Comparison of ENCODE assay signal across 9 mouse cellular contexts in the genomic region with DNA sequence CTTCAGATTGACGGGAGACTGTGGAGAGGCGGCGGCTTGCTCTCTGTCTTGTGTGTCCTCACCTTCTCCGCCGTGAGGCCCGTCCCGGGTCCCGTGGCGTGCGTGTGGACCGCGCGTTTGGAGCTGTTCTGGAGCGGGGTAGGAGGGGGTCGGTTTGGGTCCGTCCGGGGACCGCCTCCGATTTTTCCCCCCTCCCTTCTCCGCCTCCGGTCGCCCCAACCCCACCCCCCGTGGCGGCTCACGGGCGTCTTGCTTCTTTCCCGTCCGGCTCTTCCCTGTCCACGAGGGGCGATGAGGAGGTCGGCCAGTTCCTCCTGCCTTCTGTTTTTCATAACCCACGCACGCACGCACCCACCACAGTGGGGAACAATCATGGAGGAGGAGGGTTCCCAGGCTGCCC. TPM values are rescaled to one million over a fixed set of nuclear protein-coding genes. Genes with fewer than 3 reads are reported as not detected.
DNase-seq lines count a peak whose midpoint lies in the region; ATAC-seq and TF ChIP-seq lines count a peak whose summit lies in the region.
"Had no signal": no experiment of that assay in that cellular context is flagged by ENCODE, and none has a peak within 500 bp of the region (broad histone marks: within the 10 kb centered on the region; RNA-seq: fewer than 3 reads in every experiment).

No protein-coding gene starts in this region.

- H3K9me3 ChIP-seq in lung, embryonic 14.5 days (ENCODE audit: low read depth, low read length) = no peaks in the 10 kb centered on the region
- H3K9me3 ChIP-seq in forebrain, embryonic 16.5 days (ENCODE audit: control insufficient read depth, low read length) = no peaks in the 10 kb centered on the region
- H3K9me3 ChIP-seq in liver, embryonic 13.5 days (replicated peaks) = no peaks in the 10 kb centered on the region
- H3K9me3 ChIP-seq in stomach, embryonic 16.5 days (replicated peaks; ENCODE audit: control insufficient read depth, low read length) = no peaks in the 10 kb centered on the region

- no peak for DNase-seq in lung, embryonic 14.5 days
- DNase-seq in lung, adult 2 months = no peak
- DNase-seq in liver, embryonic 13.5 days = no peak
- no peak for DNase-seq in cerebellum, adult 2 months
- DNase-seq in cerebellum, adult 18-20 months = no peak

- no peaks in the 10 kb centered on the region for H3K36me3 ChIP-seq in lung, embryonic 14.5 days (ENCODE audit: insufficient read depth)
- no peaks in the 10 kb centered on the region for H3K36me3 ChIP-seq in forebrain, embryonic 16.5 days (ENCODE audit: control insufficient read depth, insufficient read depth)
- no peaks in the 10 kb centered on the region for H3K36me3 ChIP-seq in liver, embryonic 13.5 days
- no peaks in the 10 kb centered on the region for H3K36me3 ChIP-seq in stomach, embryonic 16.5 days (ENCODE audit: control insufficient read depth, insufficient read depth, low read length)

- WGBS in lung, embryonic 14.5 days = 19% methylated on average over 34 of the region's 34 CpGs
- 23% methylated on average over 33 of the region's 34 CpGs for whole genome bisulfite sequencing in lung, adult 2 months
- WGBS in forebrain, embryonic 16.5 days = 36% methylated on average over 31 of the region's 34 CpGs
- WGBS in liver, embryonic 13.5 days (ENCODE audit: insufficient replicate concordance) = 36% methylated on average over 34 of the region's 34 CpGs
- WGBS in stomach, embryonic 16.5 days = 26% methylated on average over 34 of the region's 34 CpGs
- 35% methylated on average over 34 of the region's 34 CpGs for WGBS in cerebellum, adult 2 months

- peak overlapping the region; percentile 55 for H3K9ac ChIP-seq in lung, embryonic 14.5 days
- 0 out of 2 replicates have a peak overlapping the region, but pooled peaks have one; percentile 12 for H3K9ac ChIP-seq in forebrain, embryonic 16.5 days (replicated peaks; ENCODE audit: low read depth, low read length)
- H3K9ac ChIP-seq in liver, embryonic 13.5 days = no peak overlapping the region
- H3K9ac ChIP-seq in stomach, embryonic 16.5 days (ENCODE audit: low read length) = peak overlapping the region; percentile 66

- no peak for ATAC-seq in lung, embryonic 14.5 days (ENCODE audit: insufficient read depth)
- no peak for ATAC-seq in forebrain, embryonic 16.5 days
- ATAC-seq in liver, embryonic 13.5 days (ENCODE audit: low read depth) = no peak
- ATAC-seq in stomach, embryonic 16.5 days (ENCODE audit: insufficient read depth, low FRiP score) = no peak
- no peak for ATAC-seq in erythroid progenitor cell, adult 5-6 weeks (replicated peaks; ENCODE audit: low FRiP score, poor library complexity, severe bottlenecking)

- no peak overlapping the region for H3K27ac ChIP-seq in lung, embryonic 14.5 days (ENCODE audit: low read depth)
- no peak overlapping the region for H3K27ac ChIP-seq in forebrain, embryonic 16.5 days (ENCODE audit: low read length)
- H3K27ac ChIP-seq in liver, embryonic 13.5 days = no peak overlapping the region
- no peak overlapping the region for H3K27ac ChIP-seq in stomach, embryonic 16.5 days (ENCODE audit: low read length)
- H3K27ac ChIP-seq in cerebellum, adult 2 months (ENCODE audit: insufficient read depth, low read length) = no peak overlapping the region

- peak overlapping the region; percentile 66 for H3K4me2 ChIP-seq in lung, embryonic 14.5 days
- peak overlapping the region; percentile 40 for H3K4me2 ChIP-seq in forebrain, embryonic 16.5 days (ENCODE audit: low read length)
- H3K4me2 ChIP-seq in liver, embryonic 13.5 days = peak overlapping the region; percentile 53
- peak overlapping the region; percentile 58 for H3K4me2 ChIP-seq in stomach, embryonic 16.5 days (ENCODE audit: low read depth, low read length)

- TF ChIP-seq CTCF in lung, embryonic 14.5 days (IDR thresholded peaks at IDR 0.05; ENCODE audit: low read depth) = 0 out of 2 replicates have a peak, but pooled peaks have one; percentile 2
- TF ChIP-seq CTCF in lung, adult 2 months (IDR thresholded peaks at IDR 0.05; ENCODE audit: insufficient read depth, low read length) = no peak
- TF ChIP-seq CTCF in cerebellum, adult 2 months (IDR thresholded peaks at IDR 0.05; ENCODE audit: borderline replicate concordance, insufficient read depth, low read depth, low read length) = no peak

- peaks cover 6% of the 10 kb centered on the region; the same call in 1 of the 2 replicates for H3K4me1 ChIP-seq in lung, embryonic 14.5 days (ENCODE audit: insufficient read depth)
- H3K4me1 ChIP-seq in lung, adult 2 months (ENCODE audit: control insufficient read depth, insufficient read depth, low read length) = no peaks in the 10 kb centered on the region
- peaks cover 9% of the 10 kb centered on the region for H3K4me1 ChIP-seq in forebrain, embryonic 16.5 days (replicated peaks; ENCODE audit: control insufficient read depth, insufficient read depth, low read length)
- H3K4me1 ChIP-seq in liver, embryonic 13.5 days (replicated peaks) = peaks cover 29% of the 10 kb centered on the region
- H3K4me1 ChIP-seq in stomach, embryonic 16.5 days (ENCODE audit: control insufficient read depth, insufficient read depth, low read length) = peaks cover 11% of the 10 kb centered on the region
- peaks cover 3% of the 10 kb centered on the region; the same call in 1 of the 2 replicates for H3K4me1 ChIP-seq in cerebellum, adult 2 months (ENCODE audit: control insufficient read depth, insufficient read depth, low read length)

- H3K27me3 ChIP-seq in lung, embryonic 14.5 days (ENCODE audit: insufficient read depth, low read length) = no peaks in the 10 kb centered on the region
- no peaks in the 10 kb centered on the region for H3K27me3 ChIP-seq in forebrain, embryonic 16.5 days (replicated peaks; ENCODE audit: control insufficient read depth, insufficient read depth, low read length)
- no peaks in the 10 kb centered on the region for H3K27me3 ChIP-seq in liver, embryonic 13.5 days
- no peaks in the 10 kb centered on the region for H3K27me3 ChIP-seq in stomach, embryonic 16.5 days (ENCODE audit: control insufficient read depth, insufficient read depth, low read length)
- no peaks in the 10 kb centered on the region for H3K27me3 ChIP-seq in cerebellum, adult 2 months (ENCODE audit: control insufficient read depth, insufficient read depth, low read length)

- H3K4me3 ChIP-seq in lung, embryonic 14.5 days (ENCODE audit: low read depth, low read length) = peak overlapping the region; percentile 34
- no peak overlapping the region for H3K4me3 ChIP-seq in lung, adult 2 months (replicated peaks; ENCODE audit: extremely low read depth, low read depth, low read length)
- no peak overlapping the region for H3K4me3 ChIP-seq in forebrain, embryonic 16.5 days (replicated peaks; ENCODE audit: low read length)
- H3K4me3 ChIP-seq in liver, embryonic 13.5 days (replicated peaks) = peak overlapping the region; percentile 22
- H3K4me3 ChIP-seq in stomach, embryonic 16.5 days (replicated peaks; ENCODE audit: low read length) = peak overlapping the region; percentile 36
- H3K4me3 ChIP-seq in cerebellum, adult 2 months (replicated peaks; ENCODE audit: insufficient read depth, low read depth, low read length) = no peak overlapping the region

- no peak for TF ChIP-seq POLR2A in lung, adult 2 months (IDR thresholded peaks at IDR 0.05; ENCODE audit: borderline replicate concordance, extremely low read depth, low read depth, low read length)
- TF ChIP-seq POLR2A in cerebellum, adult 2 months (IDR thresholded peaks at IDR 0.05; ENCODE audit: borderline replicate concordance, insufficient read depth, low read length) = no peak

RNA-seq across cellular contexts. Expression of a gene that starts 4.6 kb away (rescaled TPM):
- polyA plus RNA-seq in lung, embryonic 14.5 days (2014; fragmentation: Nextera tagmentation; extraction: Ambion mirVana) = 191 and 206 TPM in 2 replicates
- 82.4 and 92.0 TPM in 2 replicates for polyA plus RNA-seq in lung, adult 2 months (2012; rRNA removed)
- 200 and 201 TPM in 2 replicates for polyA plus RNA-seq in forebrain, embryonic 16.5 days (2015; fragmentation: Nextera tagmentation; extraction: Ambion mirVana)
- polyA plus RNA-seq in liver, embryonic 13.5 days (2015; fragmentation: Nextera tagmentation; extraction: Ambion mirVana) = 59.3 and 62.7 TPM in 2 replicates
- 190 and 195 TPM in 2 replicates for polyA plus RNA-seq in stomach, embryonic 16.5 days (2015; fragmentation: Nextera tagmentation; extraction: Ambion mirVana)
- polyA plus RNA-seq in cerebellum, adult 2 months (2012; rRNA removed) = 114 and 129 TPM in 2 replicates
- total RNA-seq in erythroid progenitor cell, adult 5-6 weeks (2015; ENCODE audit: low replicate concordance) = 10.8 and 15.9 TPM in 2 replicates
- total RNA-seq in erythroid progenitor cell, adult 5-6 weeks (2017; ENCODE audit: low replicate concordance) = 9.5 and 12.0 TPM in 2 replicates

RNA-seq across cellular contexts. Expression of a gene that starts 32.1 kb away (rescaled TPM):
- 4.0 and 5.5 TPM in 2 replicates for polyA plus RNA-seq in lung, embryonic 14.5 days (2014; fragmentation: Nextera tagmentation; extraction: Ambion mirVana)
- 41.8 and 45.8 TPM in 2 replicates for polyA plus RNA-seq in lung, adult 2 months (2012; rRNA removed)
- 2.9 and 3.3 TPM in 2 replicates for polyA plus RNA-seq in forebrain, embryonic 16.5 days (2015; fragmentation: Nextera tagmentation; extraction: Ambion mirVana)
- polyA plus RNA-seq in liver, embryonic 13.5 days (2015; fragmentation: Nextera tagmentation; extraction: Ambion mirVana) = 28.5 and 32.7 TPM in 2 replicates
- 12.4 and 15.3 TPM in 2 replicates for polyA plus RNA-seq in stomach, embryonic 16.5 days (2015; fragmentation: Nextera tagmentation; extraction: Ambion mirVana)
- 9.0 and 9.7 TPM in 2 replicates for polyA plus RNA-seq in cerebellum, adult 2 months (2012; rRNA removed)
- 34.0 and 39.3 TPM in 2 replicates for total RNA-seq in erythroid progenitor cell, adult 5-6 weeks (2015; ENCODE audit: low replicate concordance)
- total RNA-seq in erythroid progenitor cell, adult 5-6 weeks (2017; ENCODE audit: low replicate concordance) = 65.2 and 96.7 TPM in 2 replicates

RNA-seq across cellular contexts. Expression of a gene that starts 32.6 kb away (rescaled TPM):
- 0.45 TPM in 1 of 2 replicates, not detected in the other for polyA plus RNA-seq in lung, embryonic 14.5 days (2014; fragmentation: Nextera tagmentation; extraction: Ambion mirVana)
- polyA plus RNA-seq in lung, adult 2 months (2012; rRNA removed) = 0.11 and 0.18 TPM in 2 replicates
- polyA plus RNA-seq in forebrain, embryonic 16.5 days (2015; fragmentation: Nextera tagmentation; extraction: Ambion mirVana) = 0.09 TPM in 1 of 2 replicates, not detected in the other
- polyA plus RNA-seq in liver, embryonic 13.5 days (2015; fragmentation: Nextera tagmentation; extraction: Ambion mirVana) = not detected in 2 replicates
- polyA plus RNA-seq in stomach, embryonic 16.5 days (2015; fragmentation: Nextera tagmentation; extraction: Ambion mirVana) = 0.20 and 0.53 TPM in 2 replicates
- 0.05 TPM in 1 of 2 replicates, not detected in the other for polyA plus RNA-seq in cerebellum, adult 2 months (2012; rRNA removed)
- not detected in 2 replicates for total RNA-seq in erythroid progenitor cell, adult 5-6 weeks (2015; ENCODE audit: low replicate concordance)
- not detected in 2 replicates for total RNA-seq in erythroid progenitor cell, adult 5-6 weeks (2017; ENCODE audit: low replicate concordance)
- polyA plus RNA-seq: frontal cortex, adult 2 months had no signal

Comparison
In these comparisons a context has a peak if more than half of its experiments do, and no peak if none do; other contexts are left out.
1. H3K4me3 ChIP-seq: peak in lung, embryonic 14.5 days (single experiment), liver, embryonic 13.5 days (single experiment) and stomach, embryonic 16.5 days (single experiment); none in lung, adult 2 months (single experiment), forebrain, embryonic 16.5 days (single experiment) and cerebellum, adult 2 months (single experiment).
2. Peak in every context shown above with its lines, with median percentiles within 50 percentile points of each other: H3K4me2 ChIP-seq.